ENCODE assay signal across 18 mouse cellular contexts in the genomic region with DNA sequence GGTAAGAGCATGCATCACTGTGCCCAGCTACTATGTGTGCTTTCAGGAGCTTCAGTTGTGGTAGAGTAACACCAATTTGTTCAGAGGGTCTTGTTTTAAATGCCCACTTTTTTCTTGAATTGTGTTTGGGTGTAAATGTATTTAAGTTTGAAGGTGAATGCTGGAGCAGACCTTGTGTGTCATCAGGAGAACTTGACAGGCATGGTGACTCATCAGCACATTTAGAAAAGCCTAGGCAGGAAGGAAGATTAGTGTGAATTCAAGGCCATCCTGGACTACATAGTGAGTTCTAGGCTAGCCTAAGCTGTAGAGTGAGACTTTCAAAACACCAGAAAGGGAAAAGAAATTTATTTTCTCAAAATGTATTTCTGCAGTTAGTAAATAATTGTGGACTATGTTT.
"Had no signal": no experiment of that assay in that cellular context is flagged by ENCODE, and none has a peak within 500 bp of the region (broad histone marks: within the 10 kb centered on the region; RNA-seq: fewer than 3 reads in every experiment).

No protein-coding gene starts in this region.

- H3K27ac ChIP-seq: kidney, embryonic 15.5 days; limb, embryonic 10.5 days; limb, embryonic 13.5 days; macrophage; midbrain, embryonic 12.5 days; midbrain, embryonic 15.5 days; neural tube, embryonic 12.5 days; neural tube, embryonic 15.5 days; stomach, postnatal 0 days had no signal

- H3K9me3 ChIP-seq: kidney, embryonic 15.5 days; limb, embryonic 10.5 days; limb, embryonic 13.5 days; midbrain, embryonic 12.5 days; midbrain, embryonic 15.5 days; neural tube, embryonic 12.5 days; neural tube, embryonic 15.5 days had no signal

- H3K4me2 ChIP-seq: kidney, embryonic 15.5 days; limb, embryonic 13.5 days; lung, embryonic 14.5 days; midbrain, embryonic 12.5 days; midbrain, embryonic 15.5 days; neural tube, embryonic 12.5 days; neural tube, embryonic 15.5 days had no signal

- H3K4me3 ChIP-seq: kidney, embryonic 15.5 days; limb, embryonic 10.5 days; limb, embryonic 13.5 days; midbrain, embryonic 12.5 days; midbrain, embryonic 15.5 days; neural tube, embryonic 12.5 days; neural tube, embryonic 15.5 days had no signal

- H3K27me3 ChIP-seq: kidney, embryonic 15.5 days; limb, embryonic 13.5 days; midbrain, embryonic 12.5 days; midbrain, embryonic 15.5 days; neural tube, embryonic 12.5 days; neural tube, embryonic 15.5 days had no signal

- H3K9ac ChIP-seq: kidney, embryonic 15.5 days; limb, embryonic 13.5 days; lung, embryonic 14.5 days; midbrain, embryonic 12.5 days; midbrain, embryonic 15.5 days; neural tube, embryonic 12.5 days; neural tube, embryonic 15.5 days had no signal

- DNase-seq: kidney, postnatal 10 days; lung, embryonic 14.5 days; right cerebral cortex, adult 18-20 months; right cerebral cortex, postnatal 14 days; right cerebral cortex, postnatal 4 days; thymus, adult 2 months; thymus, postnatal 14 days; thymus, postnatal 4 days had no signal

- ATAC-seq: lung, postnatal 0 days; midbrain, embryonic 15.5 days had no signal

- H3K36me3 ChIP-seq: kidney, embryonic 15.5 days; limb, embryonic 13.5 days; midbrain, embryonic 12.5 days; midbrain, embryonic 15.5 days; neural tube, embryonic 12.5 days; neural tube, embryonic 15.5 days had no signal
